Mouse (Mus musculus) G1E (cell line): ENCODE measurements around the gene Hoxc5.

Source experiments
- CTCF ChIP-seq: IDR thresholded peaks from 2 replicates; pipeline ENCODE4 v1.5.1; 2012; ENCODE audit warnings: low read depth, low read length, inconsistent platforms, mixed read lengths
- GATA1 ChIP-seq: IDR thresholded peaks from 2 replicates; pipeline ENCODE4 v1.6.1; 2012; ENCODE audit warnings: borderline replicate concordance, low read length, inconsistent platforms, mixed read lengths
- GATA2 ChIP-seq: IDR thresholded peaks from 2 replicates; pipeline ENCODE4 v1.6.1; 2012; ENCODE audit warnings: low read depth, low read length, inconsistent platforms, borderline replicate concordance
- POLR2AphosphoS5 ChIP-seq: IDR thresholded peaks from 2 replicates; pipeline ENCODE4 v1.6.1; 2012; ENCODE audit warnings: low read depth, low read length, inconsistent platforms; ENCODE audit not compliant: insufficient replicate concordance
- TAL1 ChIP-seq: conservative IDR thresholded peaks from 2 replicates; pipeline ENCODE4 v1.6.1; 2012; ENCODE audit warnings: low read depth, low read length, inconsistent platforms, mixed read lengths

DNA sequence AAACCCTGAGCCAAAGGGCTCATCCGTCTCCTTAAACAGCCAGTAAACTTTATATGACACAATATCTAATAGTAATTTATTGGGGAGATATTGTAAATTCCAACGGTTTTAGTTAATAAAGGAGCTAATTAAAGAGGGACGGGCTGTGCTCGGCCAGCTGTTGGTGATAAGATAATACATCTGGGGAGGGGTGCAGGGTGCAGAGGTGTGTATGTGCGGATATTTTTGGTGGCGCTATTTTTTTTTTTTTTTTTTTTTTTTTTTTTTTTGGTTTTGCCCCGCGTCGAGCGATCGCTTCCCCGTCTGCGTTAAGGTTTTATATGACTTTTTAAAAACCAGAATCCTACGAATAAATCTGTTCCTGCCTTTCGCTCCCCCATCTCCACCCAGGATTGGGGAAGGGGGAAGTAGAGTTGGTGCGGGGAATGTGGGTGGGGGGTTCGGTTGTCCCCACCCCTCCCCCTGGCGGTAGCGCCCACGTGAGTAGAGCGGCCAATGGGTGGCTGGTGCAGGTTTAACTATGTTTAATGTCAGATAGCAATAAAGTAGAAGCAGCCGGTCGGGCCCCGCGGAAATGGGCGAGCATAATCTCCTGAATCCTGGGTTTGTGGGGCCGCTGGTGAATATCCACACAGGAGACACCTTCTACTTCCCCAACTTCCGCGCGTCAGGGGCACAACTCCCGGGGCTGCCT, 30.8 kb upstream of the Hoxc5 start, which contains the start of gene Hoxc12:
- no peak for TF ChIP-seq CTCF
- TF ChIP-seq POLR2AphosphoS5: no peak
- TF ChIP-seq TAL1: no peak
- TF ChIP-seq GATA1: no peak
- TF ChIP-seq GATA2: no peak
